Mouse (Mus musculus) frontal cortex, postnatal 14 days (tissue): Measurements from ENCODE around the gene Olfr588-ps1.
"Not testable (repeated sequence)": the region's sequence is repeated elsewhere in the genome, so short reads cannot be mapped to it uniquely, and the experiment has no call there.

Experiments
- DNase-seq, 2 experiments: peaks; one replicate each; pipeline ENCODE4 v3.0.0; 2022; ENCODE audit warnings: low spot score in 2 of 2

Olfr588-ps1 gene

GRCm38 (mm10) chr7:103140579-103140978, at the start of gene Olfr588-ps1:
Olfr588-ps1 (plus strand) TSS chr7:103140879.
- no peak for DNase-seq

GRCm38 (mm10) chr7:103097420-103097819, 43.3 kb upstream of the Olfr588-ps1 start, which contains the start of gene Olfr585:
Olfr585 (plus strand) TSS chr7:103097720.
- no peak for DNase-seq

DNA sequence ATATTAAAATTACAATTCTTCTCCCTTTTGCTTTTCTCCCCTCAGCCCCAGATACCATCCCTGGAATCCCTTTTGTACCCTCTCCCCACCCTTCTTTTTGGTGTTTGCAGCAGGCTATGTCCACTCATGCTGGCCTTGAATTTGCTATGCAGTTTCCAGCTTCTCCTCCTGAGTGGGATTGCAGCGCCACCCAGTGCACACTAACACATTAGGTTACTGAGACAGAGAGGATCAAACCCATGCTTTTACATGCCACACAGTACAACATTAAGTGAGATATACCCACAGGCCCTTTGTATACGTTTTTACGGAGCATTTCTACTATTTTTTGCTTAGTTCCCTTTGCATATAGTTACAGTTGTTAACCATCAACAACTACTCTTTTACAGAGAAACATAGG, 21.3 kb upstream of the Olfr588-ps1 start:
- DNase-seq: no peak

DNA sequence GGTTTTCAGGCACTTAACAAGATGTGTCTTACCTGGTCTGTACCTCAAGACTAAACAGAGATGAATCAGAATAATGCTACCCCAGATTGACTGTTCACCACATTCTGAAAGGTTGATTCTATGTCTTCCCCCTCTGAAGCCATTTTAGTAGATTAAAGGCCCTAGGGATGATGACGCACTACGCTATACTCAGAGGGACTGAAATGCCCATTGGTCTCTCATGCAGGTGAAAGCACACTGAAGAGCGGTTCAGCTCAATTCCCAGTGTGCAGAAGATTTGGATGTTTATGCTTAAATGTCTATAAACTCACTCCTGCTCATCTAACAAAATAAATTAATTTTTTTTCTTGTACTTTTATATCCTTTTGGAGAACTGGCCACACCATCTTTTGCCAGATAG, 15.1 kb upstream of the Olfr588-ps1 start, which contains the start of gene Olfr586:
Gene Olfr586 (minus strand): TSS at position 101 of the 400 bp plus-strand sequence.
- DNase-seq: no peak

GRCm38 (mm10) chr7:103156256-103156655, 15.6 kb downstream of the Olfr588-ps1 start, which contains the start of gene Olfr589:
Olfr589 (minus strand) TSS chr7:103156356.
- DNase-seq: no peak

DNA sequence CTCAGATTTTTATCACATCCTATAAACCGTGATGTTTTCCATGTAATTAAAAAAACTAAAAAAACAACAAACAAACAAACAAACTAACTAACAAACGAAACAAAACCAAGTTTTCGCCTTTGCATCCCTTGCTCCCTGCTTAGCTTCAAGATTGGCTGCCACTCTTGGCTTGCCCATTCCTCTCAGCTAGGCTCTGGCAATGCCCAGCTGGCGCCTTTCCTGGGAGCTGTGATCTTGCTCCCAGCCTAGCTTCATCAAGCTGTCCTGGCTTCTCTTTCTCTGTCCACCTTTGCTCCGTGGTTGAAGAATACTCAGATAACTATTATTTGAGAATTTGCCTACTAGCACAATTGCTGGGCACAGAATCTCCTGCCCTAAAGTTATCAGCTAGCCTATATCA, 29.0 kb downstream of the Olfr588-ps1 start:
- DNase-seq: no peak

DNA sequence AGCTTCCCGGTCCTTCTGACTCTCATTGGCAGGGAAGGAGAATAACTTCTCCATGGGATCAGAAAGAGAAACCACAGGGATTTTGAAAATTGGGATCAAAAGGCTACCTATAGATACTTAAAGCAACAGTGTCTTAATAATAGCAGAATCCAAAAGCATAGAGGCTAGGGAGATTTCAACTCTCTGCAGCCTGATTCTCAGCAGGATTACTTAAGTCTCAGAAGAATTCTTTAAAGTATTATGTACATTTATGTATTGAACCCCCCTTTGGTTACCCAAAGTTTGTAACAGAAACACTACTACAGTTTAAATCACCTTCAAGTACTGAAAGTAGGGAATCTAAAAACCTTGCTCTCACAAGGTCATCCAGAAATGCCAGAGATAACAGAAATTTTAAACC, 37.6 kb downstream of the Olfr588-ps1 start, which contains the start of gene Olfr591:
Gene Olfr591 (minus strand): TSS at position 101 of the 400 bp plus-strand sequence.
- no peak for DNase-seq

GRCm38 (mm10) chr7:103184503-103184902, 43.8 kb downstream of the Olfr588-ps1 start, which contains the start of gene Olfr592:
Olfr592 (plus strand) TSS chr7:103184803.
- DNase-seq: not testable (repeated sequence)
